Mouse (Mus musculus) brain, embryonic 14.5 days (tissue): ENCODE measurements around the gene Pax8.

Experiments
- CTCF ChIP-seq: fragments of 200-500 bp; IDR thresholded peaks from 2 replicates; pipeline ENCODE4 v1.5.1; 2012; ENCODE audit warnings: inconsistent platforms, mild to moderate bottlenecking, moderate library complexity, borderline replicate concordance; ENCODE audit not compliant: insufficient read depth, insufficient read length; ENCODE audit errors: extremely low read depth
- POLR2A ChIP-seq: fragments of 200-500 bp; IDR thresholded peaks from 2 replicates; pipeline ENCODE4 v1.6.1; 2012; ENCODE audit warnings: mild to moderate bottlenecking, inconsistent platforms, borderline replicate concordance; ENCODE audit not compliant: poor library complexity, insufficient read depth, insufficient read length, severe bottlenecking; ENCODE audit errors: extremely low read depth

DNA sequence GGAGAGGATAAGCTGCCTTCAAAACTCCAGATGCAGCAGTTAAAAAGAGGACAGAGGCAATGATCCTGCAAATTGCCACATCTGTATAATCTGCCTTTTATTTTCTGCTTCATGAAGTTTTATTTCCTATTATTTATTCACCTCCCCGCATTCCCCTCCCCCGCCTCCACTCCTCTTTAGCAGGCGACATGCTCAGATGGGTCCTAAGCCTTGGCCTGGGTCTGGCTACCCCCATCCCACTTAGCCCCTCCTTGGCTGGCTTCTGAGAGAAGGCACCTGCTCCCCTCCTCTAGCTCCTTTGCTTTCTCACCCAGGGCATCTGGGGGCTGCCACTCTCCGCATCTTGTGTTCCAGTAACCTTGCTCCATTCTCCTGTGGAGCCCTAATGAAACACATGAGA, 61.7 kb downstream of the Pax8 start:
- TF ChIP-seq CTCF: no peak
- TF ChIP-seq POLR2A: no peak
